In the genomic region with DNA sequence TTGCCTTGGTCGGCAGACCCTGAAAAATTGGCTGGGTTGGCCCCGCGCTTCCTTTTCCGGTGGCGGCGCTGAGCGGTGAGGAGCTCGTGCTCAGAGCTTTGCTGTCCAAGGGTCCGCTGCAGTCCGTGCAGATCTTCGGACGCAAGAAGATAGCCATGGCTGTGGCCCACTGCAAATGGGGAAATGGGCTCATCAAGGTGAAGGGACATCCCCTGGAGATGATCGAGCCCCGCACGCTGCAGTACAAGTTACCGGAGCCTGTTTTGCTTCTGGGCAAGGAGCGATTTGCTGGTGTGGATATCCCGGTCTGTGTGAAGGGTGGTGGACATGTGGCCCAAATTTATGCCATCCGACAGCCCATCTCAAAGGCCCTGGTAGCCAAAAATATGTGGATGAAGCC, we compare ENCODE assay signal across 13 mouse cellular contexts. TPM values are rescaled to one million over a fixed set of nuclear protein-coding genes. Genes with fewer than 3 reads are reported as not detected.
"Had no signal": no experiment of that assay in that cellular context is flagged by ENCODE, and none has a peak within 500 bp of the region (broad histone marks: within the 10 kb centered on the region; RNA-seq: fewer than 3 reads in every experiment).

No protein-coding gene starts in this region.

- DNase-seq: retina, postnatal 1 day; right cerebral cortex, adult 18-20 months; right cerebral cortex, postnatal 14 days; right cerebral cortex, postnatal 25 days; right cerebral cortex, postnatal 4 days; spleen, adult 18-20 months; thymus, adult 18-20 months; thymus, adult 2 months; thymus, postnatal 14 days; thymus, postnatal 25 days; thymus, postnatal 36 days; thymus, postnatal 4 days had no signal

RNA-seq across cellular contexts. Expression of a gene that starts 30.6 kb away (rescaled TPM):
- total RNA-seq: neutrophil, adult 5-6 weeks had no signal
